Mouse (Mus musculus) spleen, adult 12 weeks (tissue): ENCODE measurements around the gene Traf3.

Experiments used
- DNase-seq: peaks from one replicate; pipeline ENCODE4 v3.0.0; 2022; ENCODE audit warnings: low spot score

The Traf3 gene

DNA sequence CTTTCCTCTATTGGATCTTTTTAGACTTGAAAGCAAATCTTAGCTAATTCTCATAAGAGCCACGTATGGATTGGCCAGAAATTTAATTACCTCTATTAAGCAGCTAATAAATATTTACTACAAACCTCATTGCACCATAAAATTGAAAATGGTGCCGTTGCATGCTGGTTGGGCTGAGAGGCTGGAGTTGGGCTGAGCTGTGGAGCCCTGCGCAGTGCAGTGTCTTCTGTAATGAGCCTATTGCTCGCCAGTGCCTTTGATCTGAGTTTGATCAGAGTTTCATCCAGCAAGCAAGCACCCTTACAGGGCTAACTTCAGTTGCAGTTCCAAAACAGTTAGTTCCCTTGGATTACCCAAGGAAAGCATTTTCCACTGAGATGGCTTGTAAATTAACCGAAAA, 12.2 kb upstream of the Traf3 start:
- DNase-seq: no peak

- DNase-seq: no peak
Measured at GRCm38 (mm10) chr12:111154641-111155040, 11.5 kb upstream of the Traf3 start.

- no peak for DNase-seq
Measured at GRCm38 (mm10) chr12:111155756-111156155, 10.4 kb upstream of the Traf3 start.

- peak; percentile 79 for DNase-seq
Measured at GRCm38 (mm10) chr12:111159659-111160428, 6.3 kb upstream of the Traf3 start.

DNA sequence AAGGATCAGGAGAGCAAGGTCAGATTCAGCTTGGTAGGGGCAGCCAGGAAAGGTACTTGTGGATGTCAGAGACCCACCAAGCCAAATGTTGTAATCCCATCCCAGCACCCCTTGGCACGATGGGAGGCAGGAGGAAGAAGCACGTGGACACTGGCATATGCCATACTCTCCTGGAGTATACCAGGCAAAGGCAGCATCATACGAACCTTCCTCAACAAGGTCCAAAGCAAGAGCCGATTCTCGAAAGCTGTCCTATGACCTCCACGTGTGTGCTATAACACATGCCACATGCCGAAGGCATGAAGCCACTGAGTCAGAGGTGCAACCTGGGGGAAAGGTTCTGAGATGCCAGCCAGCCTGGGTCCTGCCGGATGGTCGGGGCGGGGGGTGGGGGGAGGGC, 5.3 kb upstream of the Traf3 start:
- DNase-seq: no peak

DNA sequence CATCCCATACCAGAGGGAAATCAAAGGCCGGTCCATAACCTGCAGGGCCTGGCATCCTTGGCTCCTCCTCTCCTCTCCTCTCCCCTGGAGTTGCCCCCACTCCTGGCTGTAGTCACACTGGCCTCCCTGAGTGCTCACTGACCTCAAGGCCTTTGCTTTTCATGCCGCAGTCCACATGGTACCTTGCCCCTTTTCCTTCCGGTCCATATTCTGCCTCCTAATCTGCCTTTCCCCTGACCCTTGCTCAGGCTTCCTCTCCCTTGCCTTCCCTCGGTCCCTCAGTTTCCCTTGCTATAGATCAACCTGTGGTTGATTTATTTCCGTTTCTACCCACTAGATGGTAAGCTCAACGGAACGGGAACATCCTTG, 4.2 kb upstream of the Traf3 start:
- DNase-seq: no peak

DNA sequence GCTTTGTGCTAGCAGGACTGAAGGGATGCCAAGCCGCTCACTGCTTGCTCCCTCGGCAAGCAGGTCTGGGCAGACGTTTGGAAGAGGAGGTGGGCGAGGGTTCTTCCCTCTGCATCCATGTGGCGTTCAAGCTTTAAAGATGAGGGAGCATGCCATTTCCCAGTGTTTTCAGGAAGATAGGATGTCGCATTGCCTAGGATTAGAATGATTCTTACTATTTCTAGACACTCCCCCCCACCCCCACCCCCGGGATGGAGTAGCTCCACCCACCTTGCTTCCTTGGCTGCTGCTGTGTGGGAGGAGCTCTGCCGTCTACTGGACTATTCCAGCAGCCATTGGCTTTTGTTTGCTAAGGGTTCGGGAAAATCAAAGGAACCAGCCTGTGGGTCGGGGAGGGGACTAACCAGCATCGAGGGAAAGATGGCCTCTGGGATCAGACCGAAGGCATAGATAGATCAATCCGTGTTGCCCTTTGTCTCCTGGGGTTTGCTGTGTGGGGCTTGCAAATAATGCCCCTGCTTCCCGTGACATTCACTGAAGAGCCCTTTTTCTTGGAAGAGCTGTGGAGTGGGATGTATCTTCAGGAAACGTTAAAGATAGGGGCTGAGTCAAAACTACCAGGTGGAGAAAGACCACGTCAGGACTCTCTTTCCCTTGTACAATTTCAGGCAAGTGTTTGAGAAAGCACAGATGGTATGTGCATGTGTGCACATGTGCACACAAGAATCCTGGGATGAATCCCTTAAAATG, 3.7 kb upstream of the Traf3 start:
- DNase-seq: no peak

DNA sequence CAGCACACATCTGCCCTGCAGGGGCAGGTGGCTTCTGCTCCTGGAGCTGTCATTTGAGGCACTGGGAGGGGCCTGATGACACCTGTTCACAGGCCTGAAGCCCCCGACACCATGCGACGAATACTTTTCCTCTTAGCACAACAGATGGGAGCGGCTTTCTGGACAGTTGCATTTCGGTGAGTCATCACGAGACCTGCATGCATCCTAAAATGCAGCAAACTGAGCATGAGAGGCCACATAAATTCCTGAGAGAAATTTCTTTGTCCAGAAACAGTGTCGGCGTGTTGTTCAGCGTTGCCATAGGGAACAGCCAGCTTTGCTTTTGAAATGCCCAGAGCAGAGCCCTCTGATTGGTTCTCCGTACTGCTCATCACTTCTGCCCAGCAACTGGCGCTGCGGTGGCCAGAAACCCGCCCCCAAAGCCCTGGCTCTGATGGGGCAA, 1.8 kb upstream of the Traf3 start:
- peak; percentile 58 for DNase-seq

DNA sequence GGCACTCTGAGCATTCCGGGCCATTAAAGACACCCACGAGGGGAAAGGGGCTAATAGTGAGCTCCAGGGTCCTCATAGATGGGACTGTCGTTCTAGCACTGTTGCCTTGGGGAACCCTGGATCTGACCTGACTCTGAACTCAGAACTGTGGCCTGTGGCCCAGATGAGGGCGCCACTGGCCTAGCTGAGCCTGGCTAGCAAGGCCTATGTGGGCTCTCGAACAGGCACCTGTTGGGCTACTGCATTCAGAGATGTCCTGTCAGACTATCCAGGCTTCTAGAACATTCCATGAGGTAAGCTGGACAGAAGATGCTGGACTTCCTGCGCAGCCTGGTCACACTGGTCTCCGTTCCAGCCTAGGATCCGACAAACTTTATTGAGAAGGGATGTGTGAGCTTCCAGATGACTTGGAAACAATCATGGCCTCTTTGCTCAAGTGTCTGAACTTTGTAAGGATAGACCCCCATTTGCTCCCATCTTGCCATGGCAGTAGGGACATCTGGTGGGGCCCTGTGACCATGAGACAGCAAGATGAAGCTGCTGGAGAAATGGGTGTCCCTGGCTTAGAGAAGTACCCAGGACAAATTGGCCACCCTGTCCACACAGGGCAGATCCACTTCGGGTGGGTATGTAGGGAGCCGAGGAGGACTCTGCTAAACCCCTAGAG, 891 bp upstream of the Traf3 start:
- DNase-seq: peak; percentile 25

- no peak for DNase-seq
Measured at GRCm38 (mm10) chr12:111166681-111167289, 615 bp downstream of the Traf3 start.

- DNase-seq: no peak
Measured at GRCm38 (mm10) chr12:111168891-111169290, 2.7 kb downstream of the Traf3 start.

- DNase-seq: no peak
Measured at GRCm38 (mm10) chr12:111178772-111179171, 12.6 kb downstream of the Traf3 start.

DNA sequence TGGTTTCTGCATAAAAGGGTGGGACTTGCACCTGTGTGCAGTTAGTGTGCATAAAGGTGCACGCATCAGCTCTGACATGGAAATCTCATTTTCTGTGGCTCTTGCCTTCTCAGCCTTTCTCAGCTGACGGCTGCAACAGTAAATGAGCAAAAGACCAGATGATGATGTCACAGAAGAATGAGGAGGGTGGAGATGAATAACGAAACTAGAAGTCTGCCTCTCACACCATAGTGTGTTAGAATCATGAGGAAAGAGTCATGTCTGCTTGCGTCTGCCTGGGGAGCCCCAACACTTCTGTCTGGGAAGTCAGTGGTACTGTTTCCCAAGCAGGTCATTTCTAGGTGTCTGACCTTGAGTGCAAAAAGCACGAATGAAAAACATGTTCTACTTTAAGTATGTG, 15.7 kb downstream of the Traf3 start:
- DNase-seq: no peak

DNA sequence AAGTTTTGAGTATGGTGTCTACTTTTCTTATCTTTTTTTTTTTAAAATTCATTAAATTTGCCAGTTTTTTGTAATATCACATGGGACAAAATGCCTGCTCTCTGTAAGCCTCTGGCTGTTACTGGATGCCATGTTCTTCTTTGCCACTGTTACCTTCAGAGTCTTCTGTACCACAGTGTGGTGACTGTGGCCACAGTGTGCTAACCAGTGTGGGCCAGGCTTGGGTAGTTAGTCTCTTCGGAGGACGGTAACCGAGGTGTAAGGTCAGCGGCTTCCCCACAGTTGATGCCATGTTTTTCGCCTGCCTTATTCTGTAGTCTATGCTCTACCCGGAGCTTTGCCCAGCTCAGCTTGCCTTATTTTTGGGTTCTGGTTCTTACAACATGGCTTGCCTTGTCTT, 16.2 kb downstream of the Traf3 start:
- DNase-seq: no peak

GRCm38 (mm10) chr12:111184476-111184875, 18.3 kb downstream of the Traf3 start, which contains the start of gene 4930595D18Rik:
TSS of gene 4930595D18Rik (minus strand) at chr12:111184491.
- no peak for DNase-seq

GRCm38 (mm10) chr12:111186986-111187385, 20.8 kb downstream of the Traf3 start:
- no peak for DNase-seq

DNA sequence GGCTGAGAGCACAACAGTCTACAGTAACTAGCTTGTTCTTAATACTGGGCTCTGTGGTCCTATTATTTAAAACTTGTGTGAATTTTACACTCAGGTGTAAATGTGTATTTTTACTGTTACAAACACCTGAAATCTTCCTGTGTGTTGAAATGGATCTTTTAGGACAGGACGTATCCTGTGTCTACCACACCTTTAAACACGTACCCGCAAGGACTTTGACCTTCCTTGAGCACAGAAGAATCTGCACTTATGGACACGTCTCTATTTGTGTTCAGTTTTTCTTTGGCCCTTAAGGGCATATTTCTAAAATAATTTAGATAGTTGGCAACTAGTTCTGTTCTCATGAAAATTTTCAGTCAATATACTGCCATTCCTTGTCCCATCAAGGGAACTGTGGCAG, 22.1 kb downstream of the Traf3 start:
- DNase-seq: no peak

GRCm38 (mm10) chr12:111190355-111190754, 24.2 kb downstream of the Traf3 start:
- no peak for DNase-seq

DNA sequence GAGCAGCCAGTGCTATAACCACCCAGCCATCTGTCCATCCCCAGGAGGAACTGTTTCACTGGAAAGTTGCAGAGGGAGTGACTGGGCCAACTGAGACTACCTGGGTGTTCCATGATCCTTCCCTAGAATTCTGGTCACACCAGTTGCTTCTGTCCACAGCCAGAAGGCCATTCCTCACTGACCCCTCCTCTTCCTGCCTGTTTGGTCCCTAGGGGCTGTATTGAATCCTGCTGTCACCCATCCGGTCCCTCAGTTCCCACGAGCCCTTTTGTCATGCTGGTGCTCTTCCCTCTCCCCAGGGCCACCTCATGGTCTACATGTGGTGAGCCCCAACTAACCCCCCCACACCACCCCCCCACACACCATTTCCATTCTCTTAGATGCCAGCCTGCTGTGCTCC, 24.7 kb downstream of the Traf3 start:
- DNase-seq: no peak

GRCm38 (mm10) chr12:111192777-111193176, 26.6 kb downstream of the Traf3 start:
- no peak for DNase-seq

GRCm38 (mm10) chr12:111193331-111193730, 27.2 kb downstream of the Traf3 start:
- DNase-seq: no peak

DNA sequence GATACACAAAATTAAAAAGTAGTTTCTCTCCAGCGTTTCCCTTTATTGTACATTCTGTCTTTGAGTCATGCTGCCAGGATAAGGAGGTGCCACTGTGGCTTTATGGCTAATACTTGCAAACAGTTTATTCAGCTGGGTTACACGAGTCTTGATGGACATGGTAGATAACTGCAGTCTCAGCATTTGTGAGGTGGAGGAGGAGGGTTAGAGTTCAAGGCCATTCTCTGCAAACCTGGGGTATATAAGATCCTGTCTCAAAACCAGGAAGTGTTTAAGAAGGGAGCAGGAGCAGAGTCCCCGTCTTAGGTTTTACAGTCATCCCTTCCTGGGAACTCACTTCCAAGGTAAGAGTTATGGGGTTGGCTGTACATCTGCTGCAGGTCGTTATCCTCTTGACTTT, 30.4 kb downstream of the Traf3 start:
- no peak for DNase-seq

DNA sequence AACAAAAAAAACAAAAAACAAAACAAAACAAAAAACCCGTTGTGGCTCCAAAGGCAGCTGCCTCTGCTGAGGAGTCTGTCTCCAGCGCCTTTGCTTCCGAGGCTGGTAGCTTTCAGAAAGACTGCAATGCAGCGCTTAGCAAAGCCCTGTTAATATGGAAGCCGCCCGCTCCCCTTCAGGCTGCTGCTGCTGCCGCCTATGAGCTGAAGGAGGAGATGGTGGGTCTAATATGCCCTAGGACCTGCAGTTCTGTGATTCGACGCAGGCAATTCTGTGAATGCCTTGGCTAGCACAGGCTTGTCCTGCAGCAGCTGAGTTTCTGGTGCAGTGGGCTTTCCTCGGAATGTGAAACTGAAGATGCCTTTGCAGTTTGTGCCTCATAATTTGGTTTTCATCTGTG, 36.9 kb downstream of the Traf3 start:
- no peak for DNase-seq
